Mouse (Mus musculus): ENCODE measurements around the gene Bmp6. TPM values are rescaled to one million over a fixed set of nuclear protein-coding genes. Genes with fewer than 3 reads are reported as not detected.

Bmp6 gene
- polyA plus RNA-seq, 1 experiment from 2014 or later, result 2.2 TPM

GRCm38 (mm10) chr13:38369624-38370023, 24.7 kb downstream of the Bmp6 start:
- 92% methylated on average over 5 of the region's 5 CpGs for WGBS
- H3K36me3 ChIP-seq (ENCODE audit: control insufficient read depth, insufficient read depth, low read length), result no peaks in the 10 kb centered on the region

GRCm38 (mm10) chr13:38376071-38376470, 31.2 kb downstream of the Bmp6 start:
- DNase-seq (ENCODE audit: low spot score) (no peak), ATAC-seq (replicated peaks; ENCODE audit: low FRiP score) (no peak)
- H3K27ac ChIP-seq (ENCODE audit: low read depth, low read length), result no peak overlapping the region
- H3K4me1 ChIP-seq (replicated peaks; ENCODE audit: control insufficient read depth, insufficient read depth, low read length), result no peaks in the 10 kb centered on the region
- no peak overlapping the region for H3K4me3 ChIP-seq (ENCODE audit: low read depth, low read length)
- no peaks in the 10 kb centered on the region for H3K9me3 ChIP-seq (ENCODE audit: control insufficient read depth, low read length)
- 79% methylated on average over 6 of the region's 6 CpGs for WGBS
- no peak overlapping the region for H3K4me2 ChIP-seq (ENCODE audit: low read depth, low read length, severe bottlenecking)
- no peaks in the 10 kb centered on the region for H3K36me3 ChIP-seq (ENCODE audit: control insufficient read depth, insufficient read depth, low read length)
- H3K27me3 ChIP-seq (ENCODE audit: control insufficient read depth, insufficient read depth, low read length), result no peaks in the 10 kb centered on the region
- H3K9ac ChIP-seq (ENCODE audit: low read length), result no peak overlapping the region

More at GRCm38 (mm10) chr13:38369624-38370023, 24.7 kb downstream of the Bmp6 start:
- DNase-seq (ENCODE audit: low spot score) (no peak), ATAC-seq (replicated peaks; ENCODE audit: low FRiP score) (no peak)
- no peak overlapping the region for H3K9ac ChIP-seq (ENCODE audit: low read length)
- H3K27me3 ChIP-seq (ENCODE audit: control insufficient read depth, insufficient read depth, low read length), result no peaks in the 10 kb centered on the region
- H3K9me3 ChIP-seq (ENCODE audit: control insufficient read depth, low read length), result no peaks in the 10 kb centered on the region
- no peak overlapping the region for H3K27ac ChIP-seq (ENCODE audit: low read depth, low read length)
- H3K4me1 ChIP-seq (replicated peaks; ENCODE audit: control insufficient read depth, insufficient read depth, low read length), result no peaks in the 10 kb centered on the region
- no peak overlapping the region for H3K4me2 ChIP-seq (ENCODE audit: low read depth, low read length, severe bottlenecking)
- no peak overlapping the region for H3K4me3 ChIP-seq (ENCODE audit: low read depth, low read length)

DNA sequence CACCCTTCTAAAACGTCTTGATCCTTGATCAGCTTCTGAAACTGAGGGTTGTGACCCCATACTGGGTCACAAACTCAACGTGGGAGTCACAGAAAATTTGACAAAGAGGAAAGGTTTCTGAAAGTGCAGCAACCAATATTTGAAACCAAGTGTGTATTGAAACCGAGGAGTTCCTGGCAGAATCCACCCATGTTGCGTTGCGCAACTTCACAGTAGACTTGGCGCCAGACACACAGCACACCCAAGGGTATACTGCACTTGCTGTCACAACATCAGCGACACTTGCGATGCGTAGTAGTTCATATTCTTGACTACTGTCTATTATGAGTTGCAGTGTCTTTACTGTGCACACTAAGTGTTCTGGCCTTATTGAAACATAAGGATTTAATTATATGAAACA, 32.4 kb downstream of the Bmp6 start:
- H3K27ac ChIP-seq (ENCODE audit: low read depth, low read length), result no peak overlapping the region
- no peak for DNase-seq (ENCODE audit: low spot score)
- no peaks in the 10 kb centered on the region for H3K4me1 ChIP-seq (replicated peaks; ENCODE audit: control insufficient read depth, insufficient read depth, low read length)
- WGBS, result 84% methylated on average over 9 of the region's 9 CpGs
- no peak overlapping the region for H3K4me2 ChIP-seq (ENCODE audit: low read depth, low read length, severe bottlenecking)
- ATAC-seq (replicated peaks; ENCODE audit: low FRiP score), result no peak
- H3K27me3 ChIP-seq (ENCODE audit: control insufficient read depth, insufficient read depth, low read length), result no peaks in the 10 kb centered on the region
- no peak overlapping the region for H3K4me3 ChIP-seq (ENCODE audit: low read depth, low read length)
- H3K9ac ChIP-seq (ENCODE audit: low read length), result no peak overlapping the region
- no peaks in the 10 kb centered on the region for H3K36me3 ChIP-seq (ENCODE audit: control insufficient read depth, insufficient read depth, low read length)
- no peaks in the 10 kb centered on the region for H3K9me3 ChIP-seq (ENCODE audit: control insufficient read depth, low read length)

DNA sequence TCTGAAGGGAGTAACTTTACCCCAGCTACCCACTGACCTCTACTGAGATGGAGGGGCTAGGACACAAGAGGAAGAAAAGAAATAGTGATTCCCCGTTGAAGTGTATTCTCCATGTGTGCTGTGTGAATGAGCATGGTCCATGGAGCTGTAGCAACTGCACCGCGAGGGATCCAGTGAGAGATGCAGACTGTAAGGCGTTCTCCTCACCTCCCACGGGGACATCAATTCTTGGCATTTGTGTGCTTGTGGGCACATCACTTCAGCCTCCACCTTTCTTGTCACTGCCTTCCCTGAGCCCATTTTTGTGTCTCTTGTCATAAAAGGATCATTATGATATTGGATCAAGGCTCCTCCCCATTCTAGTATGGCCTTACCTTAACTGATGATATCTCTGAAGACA, 34.9 kb downstream of the Bmp6 start:
- H3K27ac ChIP-seq (ENCODE audit: low read depth, low read length), result no peak overlapping the region
- no peak overlapping the region for H3K4me3 ChIP-seq (ENCODE audit: low read depth, low read length)
- H3K4me2 ChIP-seq (ENCODE audit: low read depth, low read length, severe bottlenecking), result no peak overlapping the region
- no peak overlapping the region for H3K9ac ChIP-seq (ENCODE audit: low read length)
- DNase-seq (ENCODE audit: low spot score) (no peak), ATAC-seq (replicated peaks; ENCODE audit: low FRiP score) (no peak)
- no peaks in the 10 kb centered on the region for H3K27me3 ChIP-seq (ENCODE audit: control insufficient read depth, insufficient read depth, low read length)
- no peaks in the 10 kb centered on the region for H3K4me1 ChIP-seq (replicated peaks; ENCODE audit: control insufficient read depth, insufficient read depth, low read length)
- WGBS, result 90% methylated on average over 5 of the region's 5 CpGs
- no peaks in the 10 kb centered on the region for H3K9me3 ChIP-seq (ENCODE audit: control insufficient read depth, low read length)
- H3K36me3 ChIP-seq (ENCODE audit: control insufficient read depth, insufficient read depth, low read length), result no peaks in the 10 kb centered on the region

GRCm38 (mm10) chr13:38386035-38386559, 41.2 kb downstream of the Bmp6 start:
- Histone ChIP-seq H3K27me3 (ENCODE audit: control insufficient read depth, insufficient read depth, low read length) (no peaks in the 10 kb centered on the region), H3K4me1 (replicated peaks; ENCODE audit: control insufficient read depth, insufficient read depth, low read length) (no peaks in the 10 kb centered on the region), H3K4me2 (ENCODE audit: low read depth, low read length, severe bottlenecking) (no peak overlapping the region), H3K9ac (ENCODE audit: low read length) (no peak overlapping the region), H3K9me3 (ENCODE audit: control insufficient read depth, low read length) (no peaks in the 10 kb centered on the region), H3K36me3 (ENCODE audit: control insufficient read depth, insufficient read depth, low read length) (no peaks in the 10 kb centered on the region), H3K27ac (ENCODE audit: low read depth, low read length) (no peak overlapping the region), H3K4me3 (ENCODE audit: low read depth, low read length) (no peak overlapping the region)
- ATAC-seq (replicated peaks; ENCODE audit: low FRiP score) (no peak), DNase-seq (ENCODE audit: low spot score) (no peak)
- 88% methylated on average over 3 of the region's 3 CpGs for WGBS

DNA sequence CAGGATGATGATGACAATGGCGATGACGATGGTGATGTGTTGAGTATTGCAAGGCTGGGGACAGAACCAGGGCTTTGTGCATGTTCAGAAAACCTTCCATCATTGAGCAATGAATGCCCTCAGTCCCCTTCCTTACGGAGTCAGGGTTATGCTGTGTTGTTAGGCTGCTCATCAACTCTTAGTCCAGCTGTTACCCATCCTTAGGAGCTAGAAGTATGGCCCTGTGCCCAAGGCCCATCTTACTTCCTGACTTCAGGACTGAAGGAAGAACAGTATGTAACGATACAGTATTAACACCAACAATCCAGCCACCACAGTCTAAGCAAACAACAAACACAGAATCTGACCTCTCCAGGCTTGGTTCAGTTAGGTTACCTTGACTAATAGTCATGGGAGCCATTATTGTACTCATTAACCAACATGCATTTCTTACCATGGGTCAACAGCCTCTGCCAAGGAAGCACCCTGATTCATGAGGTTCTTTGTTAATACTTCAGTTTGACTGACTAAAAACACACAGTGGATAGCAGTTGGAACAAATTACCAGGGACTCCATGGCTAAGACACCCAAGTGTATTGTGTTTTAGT, 42.6 kb downstream of the Bmp6 start:
- H3K9ac ChIP-seq (ENCODE audit: low read length), result no peak overlapping the region
- H3K27ac ChIP-seq (ENCODE audit: low read depth, low read length), result no peak overlapping the region
- H3K9me3 ChIP-seq (ENCODE audit: control insufficient read depth, low read length), result no peaks in the 10 kb centered on the region
- H3K36me3 ChIP-seq (ENCODE audit: control insufficient read depth, insufficient read depth, low read length), result no peaks in the 10 kb centered on the region
- 89% methylated on average over 4 of the region's 4 CpGs for WGBS
- no peaks in the 10 kb centered on the region for H3K4me1 ChIP-seq (replicated peaks; ENCODE audit: control insufficient read depth, insufficient read depth, low read length)
- H3K27me3 ChIP-seq (ENCODE audit: control insufficient read depth, insufficient read depth, low read length), result no peaks in the 10 kb centered on the region
- DNase-seq (ENCODE audit: low spot score) (no peak), ATAC-seq (replicated peaks; ENCODE audit: low FRiP score) (no peak)
- no peak overlapping the region for H3K4me2 ChIP-seq (ENCODE audit: low read depth, low read length, severe bottlenecking)
- H3K4me3 ChIP-seq (ENCODE audit: low read depth, low read length), result no peak overlapping the region

DNA sequence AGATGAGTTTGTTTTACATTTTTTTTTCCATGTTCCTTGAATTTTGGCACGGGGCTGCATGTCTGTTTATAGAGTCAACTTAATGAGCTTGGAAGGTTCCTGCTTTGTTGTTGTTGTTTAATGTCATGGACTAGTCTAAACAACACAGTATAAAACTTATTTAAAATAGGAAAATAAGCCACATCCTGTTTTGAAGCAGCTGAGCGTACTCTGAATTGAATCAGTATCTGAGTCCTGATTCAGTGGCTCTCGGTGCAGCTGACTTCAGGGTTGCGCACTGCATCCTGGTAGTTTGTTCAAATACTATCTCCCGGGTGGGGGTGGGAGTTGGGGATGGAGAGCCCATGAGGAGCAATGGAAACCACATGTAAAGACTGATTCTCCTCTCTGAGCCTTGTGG, 48.5 kb downstream of the Bmp6 start:
- DNase-seq (ENCODE audit: low spot score), result no peak
- 92% methylated on average over 5 of the region's 5 CpGs for WGBS
- H3K9ac ChIP-seq (ENCODE audit: low read length), result no peak overlapping the region
- no peaks in the 10 kb centered on the region for H3K9me3 ChIP-seq (ENCODE audit: control insufficient read depth, low read length)
- no peaks in the 10 kb centered on the region for H3K27me3 ChIP-seq (ENCODE audit: control insufficient read depth, insufficient read depth, low read length)
- no peak for ATAC-seq (replicated peaks; ENCODE audit: low FRiP score)
- H3K4me1 ChIP-seq (replicated peaks; ENCODE audit: control insufficient read depth, insufficient read depth, low read length), result no peaks in the 10 kb centered on the region
- no peaks in the 10 kb centered on the region for H3K36me3 ChIP-seq (ENCODE audit: control insufficient read depth, insufficient read depth, low read length)
- no peak overlapping the region for H3K4me2 ChIP-seq (ENCODE audit: low read depth, low read length, severe bottlenecking)
- no peak overlapping the region for H3K27ac ChIP-seq (ENCODE audit: low read depth, low read length)
- H3K4me3 ChIP-seq (ENCODE audit: low read depth, low read length), result no peak overlapping the region

DNA sequence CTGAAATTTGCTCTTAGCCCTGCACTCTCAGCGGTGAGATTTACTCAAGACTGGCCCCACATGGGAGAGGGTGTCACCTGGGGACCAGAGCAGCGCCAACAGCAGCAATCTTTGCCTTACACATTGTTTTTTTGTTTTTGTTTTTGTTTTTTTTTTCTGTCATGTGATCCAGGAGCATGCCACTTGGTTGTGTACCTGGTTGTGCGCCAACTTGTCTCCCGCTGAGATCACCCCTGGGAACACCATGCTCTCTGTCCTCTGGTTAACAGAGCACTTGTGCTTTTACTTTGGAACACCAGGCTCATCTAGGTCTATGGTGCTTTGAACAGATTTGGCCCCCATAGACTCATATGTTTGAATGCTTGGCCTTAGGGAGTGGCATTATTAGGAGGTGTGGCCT, 50.1 kb downstream of the Bmp6 start:
- H3K4me2 ChIP-seq (ENCODE audit: low read depth, low read length, severe bottlenecking), result no peak overlapping the region
- H3K36me3 ChIP-seq (ENCODE audit: control insufficient read depth, insufficient read depth, low read length), result no peaks in the 10 kb centered on the region
- WGBS, result 92% methylated on average over 4 of the region's 4 CpGs
- no peaks in the 10 kb centered on the region for H3K9me3 ChIP-seq (ENCODE audit: control insufficient read depth, low read length)
- DNase-seq (ENCODE audit: low spot score), result no peak
- no peak overlapping the region for H3K9ac ChIP-seq (ENCODE audit: low read length)
- no peak for ATAC-seq (replicated peaks; ENCODE audit: low FRiP score)
- H3K27ac ChIP-seq (ENCODE audit: low read depth, low read length), result no peak overlapping the region
- no peak overlapping the region for H3K4me3 ChIP-seq (ENCODE audit: low read depth, low read length)
- no peaks in the 10 kb centered on the region for H3K27me3 ChIP-seq (ENCODE audit: control insufficient read depth, insufficient read depth, low read length)
- H3K4me1 ChIP-seq (replicated peaks; ENCODE audit: control insufficient read depth, insufficient read depth, low read length), result no peaks in the 10 kb centered on the region

DNA sequence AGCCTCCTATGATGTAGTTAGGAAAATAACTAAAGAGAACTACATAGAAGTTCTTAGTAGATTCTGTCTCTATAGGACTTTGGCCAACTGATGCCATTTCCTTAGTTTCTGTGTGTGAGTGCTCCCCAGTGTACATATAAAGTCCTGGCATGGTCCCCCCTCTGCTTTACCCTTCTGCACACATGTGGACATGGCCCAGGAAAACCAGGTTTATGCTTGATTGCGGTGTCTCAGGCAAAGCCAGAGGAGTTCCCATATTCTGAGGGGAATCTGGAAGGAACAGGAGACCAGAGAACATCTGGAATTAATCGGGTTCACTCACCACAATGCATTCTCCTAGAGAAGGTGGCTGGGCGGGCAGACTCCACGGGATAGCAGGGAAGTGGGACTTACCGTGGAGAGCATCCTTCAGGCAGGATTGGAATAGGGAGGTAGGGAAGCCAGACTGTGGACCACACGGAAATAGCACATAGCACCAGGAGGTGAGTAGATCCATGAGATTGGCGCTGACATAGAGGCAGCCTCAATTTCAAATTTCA, 52.2 kb downstream of the Bmp6 start:
- H3K4me1 ChIP-seq (replicated peaks; ENCODE audit: control insufficient read depth, insufficient read depth, low read length), result no peaks in the 10 kb centered on the region
- DNase-seq (ENCODE audit: low spot score) (no peak), ATAC-seq (replicated peaks; ENCODE audit: low FRiP score) (no peak)
- no peak overlapping the region for H3K9ac ChIP-seq (ENCODE audit: low read length)
- no peaks in the 10 kb centered on the region for H3K27me3 ChIP-seq (ENCODE audit: control insufficient read depth, insufficient read depth, low read length)
- H3K4me2 ChIP-seq (ENCODE audit: low read depth, low read length, severe bottlenecking), result no peak overlapping the region
- no peaks in the 10 kb centered on the region for H3K36me3 ChIP-seq (ENCODE audit: control insufficient read depth, insufficient read depth, low read length)
- no peak overlapping the region for H3K27ac ChIP-seq (ENCODE audit: low read depth, low read length)
- no peak overlapping the region for H3K4me3 ChIP-seq (ENCODE audit: low read depth, low read length)
- 77% methylated on average over 7 of the region's 7 CpGs for WGBS
- no peaks in the 10 kb centered on the region for H3K9me3 ChIP-seq (ENCODE audit: control insufficient read depth, low read length)
